Mouse (Mus musculus) stomach, postnatal 0 days (tissue): ENCODE data around the gene Plcd3.

Experiments used
- CTCF ChIP-seq: IDR thresholded peaks from 2 replicates; pipeline ENCODE4 v1.5.1; 2016; ENCODE audit warnings: antibody characterized with exemption, low read depth, mild to moderate bottlenecking, moderate library complexity
- EP300 ChIP-seq: optimal IDR thresholded peaks from 2 replicates; pipeline ENCODE3; 2016; ENCODE audit warnings: antibody characterized with exemption

DNA sequence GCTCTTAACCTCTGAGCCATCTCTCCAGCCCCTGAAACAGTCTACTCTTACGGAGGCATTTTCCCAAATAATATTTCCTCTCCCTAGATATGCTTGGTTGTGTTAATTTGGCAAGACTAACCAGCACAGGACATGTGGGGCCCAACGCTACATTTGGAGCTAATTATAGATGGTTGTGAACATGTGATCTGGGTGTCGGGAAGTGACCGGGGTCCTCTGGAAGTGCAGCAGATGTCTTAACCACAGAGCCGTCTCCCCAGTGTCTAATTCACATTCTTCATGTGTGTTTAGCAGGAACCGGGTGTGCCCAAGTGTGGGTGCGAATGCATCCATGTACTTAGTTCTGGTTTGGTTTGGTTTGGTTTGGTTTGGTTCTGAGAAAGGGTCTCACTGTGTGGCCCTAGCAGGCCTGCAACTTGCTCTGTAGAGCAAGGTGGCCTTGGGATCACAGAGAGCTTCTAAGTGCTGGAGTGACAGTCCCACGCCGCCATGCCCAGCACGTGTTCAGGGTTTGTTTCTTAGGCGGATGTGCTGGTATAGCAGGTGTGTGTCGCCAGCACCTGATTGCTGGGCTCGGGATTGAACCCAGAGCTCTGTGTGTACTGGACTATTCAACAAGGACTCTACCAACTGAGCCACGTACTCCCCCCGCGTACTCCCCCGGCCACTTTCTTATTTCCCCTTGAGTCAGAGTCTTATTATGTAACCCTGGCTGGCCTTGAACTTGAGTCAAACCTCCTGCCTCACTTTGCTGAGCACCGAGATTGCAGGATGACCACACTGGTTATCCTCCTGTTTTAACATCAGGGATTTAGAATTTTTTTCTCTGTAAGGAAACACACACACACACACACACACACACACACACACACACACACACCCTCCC is 48.0 kb downstream of the Plcd3 start:
- TF ChIP-seq EP300: no peak
- no peak for TF ChIP-seq CTCF
